Mouse (Mus musculus): ENCODE data around the gene Cxcr1. TPM values are rescaled to one million over a fixed set of nuclear protein-coding genes. Genes with fewer than 3 reads are reported as not detected.

Cxcr1 gene
- polyA plus RNA-seq (2012; rRNA removed): not detected in 2 replicates

DNA sequence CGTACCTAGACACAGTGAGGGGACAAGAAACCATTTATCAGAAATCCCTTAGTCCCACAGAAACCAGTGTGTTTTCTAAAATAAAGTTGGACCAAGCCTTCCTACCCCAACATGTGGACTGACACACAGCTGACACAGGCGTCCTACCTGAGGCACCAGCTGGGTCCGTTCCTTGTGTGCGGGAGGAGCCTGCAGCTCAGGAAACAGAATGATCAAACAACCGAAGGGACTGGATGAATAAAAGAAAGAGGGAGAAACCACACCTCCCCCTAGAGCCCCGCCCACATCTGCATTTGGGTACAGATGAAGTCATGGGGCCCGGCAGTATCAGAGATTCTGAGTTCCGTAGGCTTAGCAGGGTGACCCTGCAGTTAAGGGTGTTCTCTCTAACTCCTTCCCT is at the start of gene Cxcr1:
Cxcr1 (minus strand) TSS at position 187 of the 400 bp plus-strand sequence.
- DNase-seq (ENCODE audit: low read depth): no peak

DNA sequence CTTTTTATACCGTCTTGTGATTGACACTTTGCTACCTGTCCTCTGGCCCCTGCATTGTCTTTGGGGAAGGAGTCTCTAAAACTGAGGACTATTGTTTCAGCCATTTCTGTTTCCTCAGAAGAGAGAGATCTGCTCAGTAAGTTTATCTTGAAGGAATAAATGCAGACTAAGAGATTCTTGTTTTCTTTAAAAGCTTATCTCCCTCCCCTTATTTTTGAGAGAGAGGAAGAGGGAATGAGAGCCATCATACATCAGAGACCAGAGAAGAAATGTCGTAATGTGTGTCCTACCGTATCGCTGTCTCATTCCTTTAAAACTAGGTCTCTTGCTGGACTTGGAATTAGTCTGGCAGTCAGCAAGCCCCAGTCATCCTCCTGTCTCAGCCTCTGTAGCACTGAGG is 46.4 kb upstream of the Cxcr1 start:
- DNase-seq (ENCODE audit: low read depth): no peak

GRCm38 (mm10) chr1:74240311-74240710 is 45.9 kb upstream of the Cxcr1 start:
- DNase-seq (ENCODE audit: low read depth): no peak

DNA sequence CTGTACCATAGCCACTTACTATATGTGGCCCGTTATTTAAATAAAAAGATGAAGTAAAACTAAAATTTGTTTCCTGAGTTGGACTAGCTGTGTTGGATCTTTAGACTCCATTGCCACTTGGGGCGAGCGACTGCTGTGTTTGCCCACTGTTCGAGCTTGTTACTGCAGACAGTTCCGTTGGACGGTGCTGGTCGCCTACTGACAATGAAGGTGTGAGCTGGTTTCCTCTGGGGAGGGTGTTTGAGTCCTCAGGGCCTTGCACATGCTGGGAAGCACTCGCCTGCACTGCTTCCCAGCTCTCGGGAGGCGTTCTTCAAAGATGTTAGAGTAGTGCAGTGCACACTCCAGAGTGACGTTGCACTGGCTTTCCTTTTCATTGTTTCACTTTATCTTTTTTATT is 45.2 kb upstream of the Cxcr1 start:
- no peak for DNase-seq (ENCODE audit: low read depth)

GRCm38 (mm10) chr1:74239162-74239561 is 44.7 kb upstream of the Cxcr1 start:
- DNase-seq (ENCODE audit: low read depth): no peak

DNA sequence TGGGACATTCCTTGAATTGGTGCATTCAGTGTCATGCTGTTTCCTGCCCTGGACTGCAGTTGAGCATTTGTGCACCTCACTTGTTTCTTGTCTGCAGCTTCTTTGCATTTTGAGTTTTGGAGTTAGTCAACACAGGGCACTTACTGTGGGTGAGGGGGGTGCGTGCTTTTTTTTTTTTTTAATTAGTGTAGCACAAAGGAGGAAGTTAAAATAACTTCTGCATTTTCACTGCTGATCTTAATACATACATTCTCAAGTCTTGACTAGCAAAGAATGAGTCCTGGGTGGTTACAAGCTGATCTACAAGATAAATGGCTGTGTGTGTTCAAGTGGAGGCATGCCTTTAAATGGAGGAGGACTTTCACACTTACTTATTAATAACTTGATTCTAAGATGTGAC is 43.7 kb upstream of the Cxcr1 start:
- DNase-seq (ENCODE audit: low read depth): no peak

DNA sequence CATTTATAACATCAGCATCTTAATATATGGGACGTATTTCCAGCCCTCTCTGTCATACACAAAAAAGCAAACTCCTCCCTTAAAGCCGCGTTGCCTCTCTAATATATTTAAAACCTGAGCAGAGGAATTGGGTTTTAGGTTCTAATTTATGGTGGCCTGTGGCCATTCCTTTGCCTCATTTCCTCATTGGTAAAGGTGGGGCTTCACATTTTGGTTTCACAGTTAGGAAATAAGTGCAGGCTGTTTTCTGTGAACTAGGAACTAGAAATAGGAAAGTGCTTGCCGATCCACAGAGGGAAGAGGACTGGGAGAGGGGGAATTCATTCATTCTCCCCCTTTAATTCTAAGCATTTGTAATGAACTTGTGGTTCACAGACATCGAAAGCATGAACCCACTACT is 43.2 kb upstream of the Cxcr1 start:
- no peak for DNase-seq (ENCODE audit: low read depth)

- no peak for DNase-seq (ENCODE audit: low read depth)
These were observed 42.3 kb upstream of the Cxcr1 start for GRCm38 (mm10) chr1:74236590-74237317.

DNA sequence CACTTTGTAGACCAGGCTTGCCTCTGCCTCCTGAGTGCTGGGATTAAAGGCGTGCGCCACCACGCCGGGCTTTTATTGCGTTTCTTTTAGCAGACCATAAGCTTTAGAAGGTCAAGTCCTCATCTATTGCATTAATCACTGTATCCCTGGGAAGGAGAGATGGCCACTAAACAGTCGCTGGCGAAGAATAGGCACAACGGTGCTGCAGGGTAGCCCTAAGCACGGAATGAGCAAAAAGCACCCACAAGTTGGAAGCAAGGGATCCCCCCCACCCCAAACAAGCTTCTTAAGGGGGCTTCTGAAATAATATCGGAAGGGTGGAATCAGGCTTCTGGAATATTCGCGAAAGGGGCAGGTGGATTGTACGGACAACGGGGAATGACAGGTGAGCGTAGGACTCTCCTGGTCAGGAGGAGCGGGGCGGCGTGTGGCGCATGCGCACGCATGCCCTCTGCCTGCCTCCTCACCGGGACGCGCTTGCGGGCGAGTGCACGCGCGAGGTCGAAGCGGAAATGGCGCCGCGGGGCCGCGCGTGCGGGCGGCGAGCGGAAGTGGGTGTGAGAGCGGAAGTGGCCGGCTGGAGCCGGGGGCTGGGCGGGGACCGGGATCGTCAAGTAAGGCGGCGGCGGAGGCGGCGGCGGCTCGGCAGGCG is 41.6 kb upstream of the Cxcr1 start, which contains the start of gene Arpc2:
Arpc2 (plus strand) TSS at position 147 of the 652 bp plus-strand sequence.
- DNase-seq (ENCODE audit: low read depth): no peak

GRCm38 (mm10) chr1:74230992-74231391 is 36.6 kb upstream of the Cxcr1 start:
- no peak for DNase-seq (ENCODE audit: low read depth)

DNA sequence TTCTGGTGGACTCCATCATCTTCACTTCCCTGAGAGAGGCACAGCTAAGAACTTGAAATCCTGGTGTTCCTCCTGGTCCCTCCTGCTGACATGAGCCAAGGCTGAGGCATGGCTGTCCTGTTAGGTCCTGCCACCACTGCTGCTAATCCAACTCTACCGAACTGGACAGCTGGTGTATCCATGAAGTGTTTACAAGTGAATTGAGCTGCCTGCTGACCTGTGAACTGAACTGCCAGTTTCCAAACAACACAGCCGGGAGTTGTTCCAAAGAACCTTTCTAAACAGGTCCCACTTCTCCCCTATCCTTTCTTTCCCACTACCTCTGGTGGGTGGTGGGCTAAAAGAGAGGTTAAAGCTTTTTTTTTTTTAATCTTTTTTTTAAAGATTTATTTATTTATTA is 35.5 kb upstream of the Cxcr1 start:
- no peak for DNase-seq (ENCODE audit: low read depth)

GRCm38 (mm10) chr1:74227317-74227716 is 32.9 kb upstream of the Cxcr1 start:
- no peak for DNase-seq (ENCODE audit: low read depth)

GRCm38 (mm10) chr1:74219922-74220321 is 25.5 kb upstream of the Cxcr1 start:
- no peak for DNase-seq (ENCODE audit: low read depth)

DNA sequence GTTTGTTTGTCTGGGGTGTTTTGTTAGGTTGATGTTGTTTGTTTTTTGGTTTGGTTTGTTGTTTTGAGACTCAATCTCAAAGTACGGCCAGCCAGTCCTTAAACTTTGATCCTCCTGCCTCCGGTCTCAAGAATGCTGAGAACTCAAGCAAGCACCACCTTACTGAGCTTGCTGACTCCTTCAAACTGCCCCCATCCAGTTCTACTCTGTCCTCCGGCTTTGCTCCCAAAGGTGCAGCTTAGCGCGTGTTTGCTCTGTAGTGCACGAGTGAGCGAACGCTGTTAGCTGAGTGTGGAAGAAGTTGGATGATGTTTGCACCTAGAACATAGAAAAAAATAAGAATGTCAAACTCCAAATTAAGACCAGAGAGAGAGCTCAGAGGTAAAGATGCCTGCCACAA is 14.5 kb upstream of the Cxcr1 start:
- no peak for DNase-seq (ENCODE audit: low read depth)

- no peak for DNase-seq (ENCODE audit: low read depth)
These were observed 13.5 kb upstream of the Cxcr1 start for GRCm38 (mm10) chr1:74207906-74208305.

GRCm38 (mm10) chr1:74206642-74207041 is 12.2 kb upstream of the Cxcr1 start:
- DNase-seq (ENCODE audit: low read depth): no peak

DNA sequence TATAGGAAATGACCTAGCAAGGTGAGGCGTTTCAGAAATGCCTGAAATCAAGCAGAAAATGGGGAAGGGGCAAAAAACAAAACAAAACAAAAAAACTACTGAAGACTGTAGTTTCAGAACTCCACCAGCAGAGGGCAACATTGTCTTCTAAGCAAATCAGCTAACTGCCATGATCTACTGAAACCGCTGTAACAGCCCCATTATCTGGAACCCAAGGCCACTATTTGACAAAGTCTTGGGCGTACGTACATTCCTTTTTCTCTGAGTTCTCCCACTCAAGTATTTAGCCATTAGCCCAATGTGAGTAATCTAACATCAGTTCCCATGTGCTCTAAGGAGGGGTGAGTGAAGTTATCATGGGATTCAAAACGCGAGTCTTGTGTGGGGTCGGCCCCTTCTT is 11.4 kb upstream of the Cxcr1 start:
- no peak for DNase-seq (ENCODE audit: low read depth)

DNA sequence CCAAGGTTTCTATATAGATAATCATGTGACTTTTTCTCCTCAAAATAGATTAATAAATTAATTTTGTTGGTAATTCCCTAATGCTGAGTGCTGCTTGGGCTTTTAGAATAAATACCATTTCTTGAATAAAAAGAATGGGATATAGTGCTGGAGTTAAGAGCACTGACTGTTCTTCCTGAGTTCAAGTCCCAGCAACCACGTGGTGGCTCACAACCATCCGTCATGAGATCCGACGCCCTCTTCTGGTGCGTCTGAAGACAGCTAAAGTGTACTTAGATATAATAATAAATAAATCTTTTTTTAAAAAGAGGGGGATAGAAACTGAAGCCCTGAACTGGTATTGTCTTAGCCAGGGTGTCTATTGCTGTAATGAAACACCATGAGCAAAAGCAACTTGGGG is 9.0 kb upstream of the Cxcr1 start:
- no peak for DNase-seq (ENCODE audit: low read depth)

DNA sequence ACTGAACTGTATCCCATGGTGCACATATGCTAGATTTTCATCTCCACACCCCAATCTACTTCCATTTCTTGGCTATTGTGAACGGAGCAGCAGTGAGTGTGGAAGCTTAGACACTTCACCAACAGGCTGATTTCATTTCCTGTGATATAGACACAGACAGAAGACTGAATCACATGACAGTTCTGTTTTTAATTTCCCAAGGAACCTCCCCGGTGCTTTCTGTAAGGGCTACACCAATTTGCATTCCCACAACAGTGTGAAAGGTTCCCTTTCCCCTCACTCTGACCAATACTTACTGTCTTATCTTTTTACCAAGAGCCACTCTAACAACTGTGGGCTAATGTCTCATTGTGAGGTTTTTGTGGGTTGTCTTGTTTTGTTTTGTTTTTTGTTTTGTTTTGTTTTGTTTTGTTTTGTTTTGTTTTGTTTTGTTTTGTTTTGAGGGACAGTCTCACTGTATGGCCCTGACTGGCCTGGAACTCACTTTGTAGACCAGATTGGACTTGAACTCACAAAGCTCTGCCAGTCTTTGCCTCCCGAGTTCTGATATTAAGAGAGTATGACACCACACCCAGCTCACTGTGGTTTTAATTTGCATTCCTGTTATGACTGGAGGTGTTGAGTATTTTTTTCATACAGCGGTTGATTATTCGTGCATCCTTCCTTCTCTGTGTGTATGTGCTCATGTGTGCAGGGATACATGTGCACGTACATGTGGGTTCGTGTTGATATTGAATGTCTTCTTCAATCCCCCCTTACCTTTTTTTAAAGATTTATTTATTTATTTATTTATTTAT is 6.8 kb upstream of the Cxcr1 start:
- no peak for DNase-seq (ENCODE audit: low read depth)

GRCm38 (mm10) chr1:74199046-74199445 is 4.6 kb upstream of the Cxcr1 start:
- DNase-seq (ENCODE audit: low read depth): no peak

- no peak for DNase-seq (ENCODE audit: low read depth)
These were observed 3.5 kb upstream of the Cxcr1 start for GRCm38 (mm10) chr1:74197726-74198470.

All from gonadal fat pad, adult 2 months (tissue).